Mouse (Mus musculus) olfactory bulb, adult 2 months (tissue): ENCODE results near the gene Cd300ld2. TPM values are rescaled to one million over a fixed set of nuclear protein-coding genes. Genes with fewer than 3 reads are reported as not detected.

Experiments used
- H3K27ac ChIP-seq: fragments of 200-500 bp; 2 replicates; pipeline ENCODE4 v1.5.1; 2012; ENCODE audit warnings: low read depth, low read length; ENCODE audit not compliant: insufficient read depth
- H3K4me1 ChIP-seq: fragments of 200-500 bp; 2 replicates; pipeline ENCODE4 v1.6.1; 2012; ENCODE audit warnings: low read length; ENCODE audit not compliant: control insufficient read depth, insufficient read depth
- H3K4me3 ChIP-seq: fragments of 200-500 bp; 2 replicates; pipeline ENCODE4 v1.5.1; 2012; ENCODE audit warnings: mild to moderate bottlenecking, low read depth, low read length, moderate library complexity; ENCODE audit not compliant: insufficient read depth
- CTCF ChIP-seq: fragments of 200-500 bp; IDR thresholded peaks from 2 replicates; pipeline ENCODE4 v1.5.1; 2012; ENCODE audit warnings: low read depth, mild to moderate bottlenecking, low read length, moderate library complexity; ENCODE audit not compliant: insufficient read depth
- POLR2A ChIP-seq: fragments of 200-500 bp; IDR thresholded peaks from 2 replicates; pipeline ENCODE4 v1.6.1; 2012; ENCODE audit warnings: mild to moderate bottlenecking, low read depth, low read length, moderate library complexity; ENCODE audit not compliant: insufficient read depth
- whole genome bisulfite sequencing: fragments of 180-500 bp; shearing (Covaris S2); methylation state at CpG from one replicate; pipeline ENCODE4 v1.1.7; 2018; 5-methylcytosine and 5-hydroxymethylcytosine counted together
- polyA plus RNA-seq: library from polyadenylated mRNA; stranded (reverse); fragments of >200 nt; gene quantifications from 2 replicates; pipeline ENCODE4 v1.2.4, GENCODE M21; 2012; ENCODE audit warnings: low replicate concordance; ENCODE audit not compliant: missing spikeins, insufficient read depth, insufficient read length

Cd300ld2 gene
- polyA plus RNA-seq, 1 experiment: not detected

- WGBS: 91% methylated on average over 5 of the region's 5 CpGs
- no peaks in the 10 kb centered on the region for H3K4me1 ChIP-seq
- no peak for TF ChIP-seq CTCF
- no peak for TF ChIP-seq POLR2A
- no peak overlapping the region for H3K4me3 ChIP-seq
- no peak overlapping the region for H3K27ac ChIP-seq
These were observed 11.9 kb downstream of the Cd300ld2 start for GRCm38 (mm10) chr11:115004070-115004469.

- Histone ChIP-seq H3K27ac (no peak within 1 kb of the TSS), H3K4me3 (no peak within 1 kb of the TSS), H3K4me1 (no peaks in the 10 kb centered on the region)
- WGBS: 94% methylated on average over 7 of the region's 7 CpGs
- TF ChIP-seq CTCF (no peak), POLR2A (no peak)
These were observed 14.4 kb downstream of the Cd300ld2 start, which contains the start of gene Cd300c2 for GRCm38 (mm10) chr11:115001474-115002040. TSS of gene Cd300c2 (minus strand) at chr11:115001880.

- Histone ChIP-seq H3K4me3 (no peak within 1 kb of the TSS), H3K27ac (no peak within 1 kb of the TSS), H3K4me1 (no peaks in the 10 kb centered on the region)
- no peak for TF ChIP-seq POLR2A
- TF ChIP-seq CTCF: no peak
- WGBS: 84% methylated on average over 4 of the region's 4 CpGs
These were observed 26.2 kb downstream of the Cd300ld2 start, which contains the start of gene Cd300ld for GRCm38 (mm10) chr11:114989793-114990192. TSS of gene Cd300ld (minus strand) at chr11:114989922.

- Histone ChIP-seq H3K4me1 (no peaks in the 10 kb centered on the region), H3K27ac (no peak overlapping the region), H3K4me3 (no peak overlapping the region)
- 55% methylated on average over 4 of the region's 4 CpGs for WGBS
- no peak for TF ChIP-seq POLR2A
- TF ChIP-seq CTCF: no peak
These were observed 34.1 kb downstream of the Cd300ld2 start for GRCm38 (mm10) chr11:114981866-114982265.

- TF ChIP-seq POLR2A (no peak), CTCF (no peak)
- Histone ChIP-seq H3K4me3 (no peak overlapping the region), H3K4me1 (no peaks in the 10 kb centered on the region), H3K27ac (no peak overlapping the region)
- WGBS: 71% methylated on average over 10 of the region's 10 CpGs
These were observed 43.3 kb downstream of the Cd300ld2 start for GRCm38 (mm10) chr11:114972726-114973125.

- no peak within 1 kb of the TSS for H3K4me3 ChIP-seq
- H3K4me1 ChIP-seq: no peaks in the 10 kb centered on the region
- TF ChIP-seq CTCF: no peak
- no peak for TF ChIP-seq POLR2A
- WGBS: 84% methylated on average over 9 of the region's 9 CpGs
- H3K27ac ChIP-seq: no peak within 1 kb of the TSS
These were observed 47.2 kb downstream of the Cd300ld2 start, which contains the start of gene Cd300c for GRCm38 (mm10) chr11:114968752-114969207. TSS of gene Cd300c (minus strand) at chr11:114969157.

- 61% methylated on average over 3 of the region's 3 CpGs for WGBS
- no peak for TF ChIP-seq CTCF
- TF ChIP-seq POLR2A: no peak
- H3K4me1 ChIP-seq: no peaks in the 10 kb centered on the region
These were observed 50.7 kb downstream of the Cd300ld2 start for GRCm38 (mm10) chr11:114965182-114965828.

GRCm38 (mm10) chr11:114960369-114960768 is 55.6 kb downstream of the Cd300ld2 start:
- TF ChIP-seq CTCF (no peak), POLR2A (no peak)
- H3K4me1 ChIP-seq: no peaks in the 10 kb centered on the region
- WGBS: 96% methylated on average over 1 of the region's 1 CpGs
- no peak overlapping the region for H3K4me3 ChIP-seq
- H3K27ac ChIP-seq: no peak overlapping the region

More at GRCm38 (mm10) chr11:114965182-114965828, 50.7 kb downstream of the Cd300ld2 start:
- Histone ChIP-seq H3K27ac (no peak overlapping the region), H3K4me3 (no peak overlapping the region)

Other genes with a start within 250 kb of the Cd300ld2 start
- gene Btbd17, start 220.2 kb downstream of the Cd300ld2 start, polyA plus RNA-seq: not detected in 2 replicates
- gene Gpr142, start 217.3 kb downstream of the Cd300ld2 start, polyA plus RNA-seq: not detected in 2 replicates
- not detected in 2 replicates for gene Gprc5c, start 165.0 kb downstream of the Cd300ld2 start, polyA plus RNA-seq
- gene Cd300a, start 126.2 kb downstream of the Cd300ld2 start, polyA plus RNA-seq: not detected in 2 replicates
- gene Cd300lb, start 81.8 kb downstream of the Cd300ld2 start, polyA plus RNA-seq: not detected in 2 replicates
- not detected in 2 replicates for gene Cd300c, start 47.0 kb downstream of the Cd300ld2 start, polyA plus RNA-seq
- not detected in 2 replicates for gene Cd300ld, start 26.3 kb downstream of the Cd300ld2 start, polyA plus RNA-seq
- not detected in 2 replicates for gene Cd300c2, start 14.3 kb downstream of the Cd300ld2 start, polyA plus RNA-seq
- not detected in 2 replicates for gene Cd300ld4, start 10.8 kb upstream of the Cd300ld2 start, polyA plus RNA-seq
- not detected in 2 replicates for gene Cd300ld5, start 21.6 kb upstream of the Cd300ld2 start, polyA plus RNA-seq
- not detected in 2 replicates for gene Cd300ld3, start 32.2 kb upstream of the Cd300ld2 start, polyA plus RNA-seq
- not detected in 2 replicates for gene Cd300e, start 46.0 kb upstream of the Cd300ld2 start, polyA plus RNA-seq
- gene Rab37, start 75.2 kb upstream of the Cd300ld2 start, polyA plus RNA-seq: not detected in 2 replicates
- not detected in 2 replicates for gene Cd300lf, start 117.8 kb upstream of the Cd300ld2 start, polyA plus RNA-seq
- 241 TPM in 1 of 2 replicates, not detected in the other for gene Slc9a3r1, start 147.1 kb upstream of the Cd300ld2 start, polyA plus RNA-seq
- not detected in 2 replicates for gene Tmem104, start 171.3 kb upstream of the Cd300ld2 start, polyA plus RNA-seq
- gene Nat9, start 171.7 kb upstream of the Cd300ld2 start, polyA plus RNA-seq: not detected in 2 replicates